Mouse (Mus musculus) MEL (cell line): ENCODE measurements around the gene Spdye4a. TPM values are rescaled to one million over a fixed set of nuclear protein-coding genes. Genes with fewer than 3 reads are reported as not detected.

Experiments used
- DNase-seq: peaks from one replicate; pipeline ENCODE4 v3.0.0; 2011; ENCODE audit warnings: low read depth, low spot score
- H3K27ac ChIP-seq: 2 replicates; pipeline ENCODE4 v1.5.1; 2012; ENCODE audit warnings: low read depth, mild to moderate bottlenecking, control low read depth, low read length, moderate library complexity; ENCODE audit not compliant: control insufficient read depth
- H3K27me3 ChIP-seq, 2 experiments: fragments of 150-350 bp in 1 of 2; sonication (generic) in 1 of 2; 2 replicates each; pipeline ENCODE4 v1.6.1; 2012; ENCODE audit warnings: low read length in 2 of 2, mild to moderate bottlenecking in 2 of 2, improper control_type of control experiment in 1 of 2, moderate library complexity in 1 of 2; ENCODE audit not compliant: insufficient read depth in 2 of 2, control insufficient read depth in 1 of 2
- H3K36me3 ChIP-seq, 2 experiments: 2 replicates each; pipeline ENCODE4 v1.6.1; 2012 to 2014; ENCODE audit warnings: low read length in 2 of 2, improper control_type of control experiment in 1 of 2, inconsistent platforms in 1 of 2, mild to moderate bottlenecking in 1 of 2; ENCODE audit not compliant: insufficient read depth in 2 of 2, control insufficient read depth in 1 of 2
- H3K4me1 ChIP-seq, 2 experiments: fragments of 150-350 bp in 1 of 2; sonication (generic) in 1 of 2; 2 replicates each; pipeline ENCODE4 v1.6.1; 2012; ENCODE audit warnings: low read length in 2 of 2, improper control_type of control experiment in 1 of 2, mild to moderate bottlenecking in 1 of 2; ENCODE audit not compliant: insufficient read depth in 2 of 2, control insufficient read depth in 1 of 2
- H3K4me3 ChIP-seq, 2 experiments: fragments of 150-350 bp in 1 of 2; sonication (generic) in 1 of 2; 2 replicates each; pipeline ENCODE4 v1.5.1; 2012; ENCODE audit warnings: low read depth in 2 of 2, low read length in 2 of 2, mild to moderate bottlenecking in 2 of 2, moderate library complexity in 2 of 2, control low read depth in 1 of 2, improper control_type of control experiment in 1 of 2; ENCODE audit not compliant: control insufficient read depth in 1 of 2, insufficient read depth in 1 of 2
- H3K79me2 ChIP-seq: 2 replicates; pipeline ENCODE4 v1.6.1; 2012; ENCODE audit warnings: mild to moderate bottlenecking, low read length, moderate library complexity; ENCODE audit not compliant: control insufficient read depth, poor library complexity, insufficient read depth
- H3K9ac ChIP-seq: 2 replicates; pipeline ENCODE4 v1.6.1; 2012; ENCODE audit warnings: low read depth, mild to moderate bottlenecking, control low read depth, low read length, moderate library complexity; ENCODE audit not compliant: control insufficient read depth, poor library complexity, severe bottlenecking
- H3K9me3 ChIP-seq: fragments of 150-350 bp; sonication (generic); replicated peaks from 2 replicates; pipeline ENCODE4 v1.6.1; 2012; ENCODE audit warnings: mild to moderate bottlenecking, low read length, improper control_type of control experiment, moderate library complexity; ENCODE audit not compliant: insufficient read depth
- CTCF ChIP-seq, 3 experiments: IDR thresholded peaks in 2 of 3; conservative IDR thresholded peaks in 1 of 3; 2 replicates each; pipeline ENCODE4 v1.5.1; 2011 to 2012; ENCODE audit warnings: low read length in 3 of 3, low read depth in 2 of 3, mild to moderate bottlenecking in 2 of 3, improper control_type of control experiment in 1 of 3, inconsistent platforms in 1 of 3, mixed read lengths in 1 of 3, moderate library complexity in 1 of 3; ENCODE audit not compliant: control insufficient read depth in 1 of 3, insufficient read depth in 1 of 3, poor library complexity in 1 of 3, severe bottlenecking in 1 of 3
- EP300 ChIP-seq, 2 experiments: IDR thresholded peaks; 2 replicates each; pipeline ENCODE4 v1.6.1; 2011; ENCODE audit warnings: improper control_type of control experiment in 2 of 2, low read length in 2 of 2, low read depth in 1 of 2, mild to moderate bottlenecking in 1 of 2
- ETS1 ChIP-seq: IDR thresholded peaks from 2 replicates; pipeline ENCODE4 v1.6.1; 2012; ENCODE audit warnings: low read depth, mild to moderate bottlenecking, inconsistent platforms, low read length, improper control_type of control experiment, moderate library complexity
- GATA1 ChIP-seq: IDR thresholded peaks from 2 replicates; pipeline ENCODE4 v1.6.1; 2011; ENCODE audit warnings: low read depth, low read length, improper control_type of control experiment
- HCFC1 ChIP-seq: IDR thresholded peaks from 2 replicates; pipeline ENCODE4 v1.6.1; 2012; ENCODE audit warnings: low read depth, mild to moderate bottlenecking, inconsistent platforms, low read length, improper control_type of control experiment, moderate library complexity
- JUND ChIP-seq: IDR thresholded peaks from 2 replicates; pipeline ENCODE4 v1.6.1; 2011; ENCODE audit warnings: low read depth, mild to moderate bottlenecking, improper control_type of control experiment, low read length
- KAT2A ChIP-seq: conservative IDR thresholded peaks from 2 replicates; pipeline ENCODE4 v1.6.1; 2012; ENCODE audit warnings: low read depth, low read length, improper control_type of control experiment, inconsistent platforms
- MAFK ChIP-seq: IDR thresholded peaks from 2 replicates; pipeline ENCODE4 v1.6.1; 2011; ENCODE audit warnings: low read depth, mild to moderate bottlenecking, low read length, improper control_type of control experiment, borderline replicate concordance
- MAX ChIP-seq: IDR thresholded peaks from 2 replicates; pipeline ENCODE4 v1.6.1; 2011; ENCODE audit warnings: low read length, improper control_type of control experiment
- MAZ ChIP-seq: IDR thresholded peaks from 2 replicates; pipeline ENCODE4 v1.6.1; 2012; ENCODE audit warnings: low read depth, mild to moderate bottlenecking, inconsistent platforms, low read length, improper control_type of control experiment
- MYB ChIP-seq: IDR thresholded peaks from 2 replicates; pipeline ENCODE4 v1.6.1; 2011; ENCODE audit warnings: mild to moderate bottlenecking, low read depth, low read length, improper control_type of control experiment
- RCOR1 ChIP-seq: IDR thresholded peaks from 2 replicates; pipeline ENCODE4 v1.6.1; 2012; ENCODE audit warnings: low read depth, mild to moderate bottlenecking, inconsistent platforms, low read length, improper control_type of control experiment
- TAL1 ChIP-seq: IDR thresholded peaks from 2 replicates; pipeline ENCODE4 v1.6.1; 2012; ENCODE audit warnings: mild to moderate bottlenecking, inconsistent platforms, low read length, moderate library complexity, mixed read lengths
- UBTF ChIP-seq: IDR thresholded peaks from 2 replicates; pipeline ENCODE4 v1.6.1; 2012; ENCODE audit warnings: low read depth, mild to moderate bottlenecking, inconsistent platforms, low read length, improper control_type of control experiment, moderate library complexity, borderline replicate concordance; ENCODE audit not compliant: insufficient read depth
- USF2 ChIP-seq, 2 experiments: IDR thresholded peaks; 2 replicates each; pipeline ENCODE4 v1.6.1; 2011 to 2012; ENCODE audit warnings: improper control_type of control experiment in 2 of 2, low read length in 2 of 2, borderline replicate concordance in 1 of 2, inconsistent platforms in 1 of 2, low read depth in 1 of 2, mild to moderate bottlenecking in 1 of 2; ENCODE audit not compliant: insufficient read depth in 1 of 2
- ZKSCAN1 ChIP-seq: IDR thresholded peaks from 2 replicates; pipeline ENCODE4 v1.6.1; 2012; ENCODE audit warnings: low read depth, mild to moderate bottlenecking, inconsistent platforms, low read length, improper control_type of control experiment, moderate library complexity
- ZMIZ1 ChIP-seq: IDR thresholded peaks from 2 replicates; pipeline ENCODE4 v1.6.1; 2012; ENCODE audit warnings: low read depth, mild to moderate bottlenecking, inconsistent platforms, low read length, improper control_type of control experiment, moderate library complexity
- ZNF384 ChIP-seq: IDR thresholded peaks from 2 replicates; pipeline ENCODE4 v1.6.1; 2012; ENCODE audit warnings: low read depth, mild to moderate bottlenecking, inconsistent platforms, low read length, improper control_type of control experiment
- polyA plus RNA-seq, 2 experiments: library from polyadenylated mRNA; stranded (reverse) in 1 of 2; unstranded in 1 of 2; fragments of >175 nt in 1 of 2; fragments of >200 nt in 1 of 2; gene quantifications; 2 replicates each; pipeline versions ENCODE4 v1.2.1 to v1.2.4; 2012; ENCODE audit warnings: low replicate concordance in 2 of 2, low read depth in 1 of 2; ENCODE audit not compliant: insufficient read length in 2 of 2, insufficient read depth in 1 of 2, missing spikeins in 1 of 2
- total RNA-seq: library from RNA; depleted of rRNA; stranded (reverse); fragments of 300-350 nt; gene quantifications from 2 replicates; pipeline ENCODE4 v1.2.3, GENCODE M21; 2012

The Spdye4a gene
- total and polyA plus RNA-seq, 3 experiments = not detected

- TF ChIP-seq MAZ (peak; percentile 96), ZKSCAN1 (no peak), MYB (peak; percentile 84), MAX (no peak; the same call in 1 of the 2 replicates)
These were observed 46.0 kb upstream of the Spdye4a start (continued) for GRCm38 (mm10) chr5:143272540-143273330.

GRCm38 (mm10) chr5:143272108-143272507 is 45.4 kb upstream of the Spdye4a start:
- Histone ChIP-seq H3K27me3 (no peaks in the 10 kb centered on the region), H3K9ac (peak overlapping the region; percentile 47)
- TF ChIP-seq KAT2A (no peak), ZKSCAN1 (no peak), TAL1 (no peak; the same call in 1 of the 2 replicates), CTCF (IDR thresholded peaks at IDR 0.05 in 2 of 3, conservative IDR thresholded peaks at IDR 0.05 in 1 of 3; ENCODE audit: control insufficient read depth in 1 of 3, insufficient read depth in 1 of 3, low read depth in 2 of 3, low read length in 3 of 3, poor library complexity in 1 of 3, severe bottlenecking in 1 of 3) (no peak), UBTF (no peak), JUND (no peak), ZMIZ1 (no peak), HCFC1 (no peak), RCOR1 (no peak), ETS1 (no peak), EP300 (IDR thresholded peaks at IDR 0.05; ENCODE audit: low read depth in 1 of 2, low read length in 2 of 2) (peak in 1 of 2 experiments; percentile 52; a peak in 1 of 4 replicates), GATA1 (peak; percentile 60; the same call in 1 of the 2 replicates), USF2 (IDR thresholded peaks at IDR 0.05; ENCODE audit: borderline replicate concordance in 1 of 2, insufficient read depth in 1 of 2, low read depth in 1 of 2, low read length in 2 of 2) (no peak), ZNF384 (no peak), MAFK (no peak)

More at GRCm38 (mm10) chr5:143272108-143272507, 45.4 kb upstream of the Spdye4a start:
- H3K9me3 ChIP-seq = no peaks in the 10 kb centered on the region
- peaks cover 8 to 39% of the 10 kb centered on the region in 2 experiments for H3K4me1 ChIP-seq
- H3K79me2 ChIP-seq = peaks cover 7% of the 10 kb centered on the region
- peaks cover 0 to 20% of the 10 kb centered on the region in 2 experiments; a peak in 2 of 4 replicates for H3K36me3 ChIP-seq
- H3K4me3 ChIP-seq = peak overlapping the region; percentile 40 to 51
- peak; percentile 81 for DNase-seq
- H3K27ac ChIP-seq = peak overlapping the region; percentile 96
